Mouse (Mus musculus): ENCODE measurements around the gene Synpo2.

Gene Synpo2

DNA sequence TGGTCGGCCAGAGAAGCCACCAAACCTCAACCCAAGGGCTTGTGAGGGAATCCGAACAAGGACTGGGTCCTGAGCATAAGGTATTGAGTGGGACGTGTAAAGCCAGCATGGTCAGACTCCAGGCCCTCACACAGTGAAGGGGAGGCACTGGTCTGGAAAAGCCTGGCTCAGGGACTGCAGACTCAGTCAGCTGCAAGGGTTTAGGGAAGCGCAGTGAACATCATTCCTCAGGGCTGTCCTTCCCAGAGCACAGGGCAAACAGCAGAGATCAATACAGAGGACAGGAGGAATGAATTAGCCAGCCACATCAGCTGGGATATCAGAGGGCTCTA is 72.8 kb downstream of the Synpo2 start:
- DNase-seq = no peak

DNA sequence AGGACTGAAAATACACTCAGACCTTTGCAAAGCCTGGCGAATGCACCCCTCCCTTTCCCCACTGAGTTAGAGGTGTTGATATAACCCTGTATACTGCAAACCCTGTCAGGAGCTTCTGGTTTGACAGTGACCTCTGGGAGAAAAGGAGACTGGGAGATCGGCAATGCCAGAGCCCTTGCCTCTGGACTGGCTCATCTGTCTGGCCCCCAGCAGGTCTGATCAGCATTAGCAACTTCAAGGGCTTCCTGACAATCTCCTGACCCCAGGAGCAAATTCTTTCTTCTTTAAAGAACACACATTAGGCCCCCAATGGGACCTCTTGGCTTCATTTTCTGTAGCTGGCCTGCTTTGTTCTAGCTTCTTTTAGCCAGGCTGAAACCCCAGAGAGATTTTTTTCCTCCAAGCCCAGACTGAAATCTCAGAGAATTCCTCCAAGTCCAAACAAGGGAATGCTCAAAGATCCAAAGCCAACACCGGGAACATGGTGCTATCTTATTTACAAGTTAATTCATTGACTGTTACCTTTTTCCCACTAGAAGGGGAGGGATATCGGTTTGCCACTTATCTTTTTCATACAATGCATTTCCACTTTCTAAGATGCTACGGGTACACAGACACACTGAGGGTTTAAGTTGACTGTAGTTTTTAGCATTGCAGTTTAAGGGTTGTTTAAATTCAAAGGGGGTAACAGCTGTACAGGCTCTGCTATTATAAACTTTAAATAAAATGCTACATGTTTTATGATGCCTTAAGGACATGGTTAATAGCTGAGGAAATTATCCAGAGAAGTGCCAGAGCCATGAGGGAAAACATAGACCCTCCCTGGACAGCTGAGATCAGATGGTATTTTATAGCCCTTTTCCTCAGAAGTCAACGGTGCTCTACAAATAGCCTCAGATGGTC is 73.4 kb downstream of the Synpo2 start:
- DNase-seq = no peak

GRCm38 (mm10) chr3:123160792-123161191 is 75.2 kb downstream of the Synpo2 start:
- DNase-seq = peak in 1 of 2 experiments; percentile 36

- peak; percentile 49 to 65 for DNase-seq
These were observed 76.7 kb downstream of the Synpo2 start for GRCm38 (mm10) chr3:123159139-123159824.

DNA sequence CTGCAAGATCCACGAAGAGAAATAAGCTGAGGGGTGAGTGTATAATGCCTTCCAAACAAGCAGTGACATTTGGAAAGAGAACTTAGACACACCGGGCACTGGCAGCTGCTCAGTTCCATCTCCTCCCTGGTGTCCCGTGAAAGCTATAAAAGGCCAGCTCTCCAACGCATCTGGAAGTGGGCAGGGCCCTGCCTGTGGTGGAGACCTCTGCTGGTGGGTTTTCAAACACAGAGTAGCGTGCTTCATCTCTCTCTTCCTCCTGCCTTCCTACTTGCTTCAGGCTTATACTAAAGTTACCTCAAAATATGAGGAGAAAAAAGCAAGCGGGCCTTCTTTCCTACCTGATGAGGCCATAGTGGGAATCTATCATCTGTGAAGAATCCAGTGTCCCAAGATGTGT is 77.4 kb downstream of the Synpo2 start:
- DNase-seq = peak in 1 of 2 experiments; percentile 28

DNA sequence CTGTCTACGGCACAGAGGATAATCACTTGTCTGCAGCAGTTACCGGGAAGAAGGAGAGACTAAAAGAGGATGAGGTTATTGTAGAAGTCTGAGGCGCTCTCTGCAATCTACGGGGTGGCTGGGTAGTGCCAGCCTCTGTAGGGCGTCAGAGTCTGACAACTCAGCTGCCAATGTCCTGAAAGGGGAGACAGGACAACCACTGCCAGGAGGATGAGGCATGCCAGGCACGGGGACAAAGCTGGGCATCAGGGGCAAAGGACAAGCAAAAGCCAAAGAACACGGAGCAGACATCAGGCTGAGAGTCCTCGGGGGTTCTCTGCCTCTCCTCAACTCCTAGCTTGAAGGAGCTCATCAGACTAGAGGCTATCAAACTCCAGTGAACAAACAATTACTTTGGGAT is 82.6 kb downstream of the Synpo2 start:
- no peak for DNase-seq

DNA sequence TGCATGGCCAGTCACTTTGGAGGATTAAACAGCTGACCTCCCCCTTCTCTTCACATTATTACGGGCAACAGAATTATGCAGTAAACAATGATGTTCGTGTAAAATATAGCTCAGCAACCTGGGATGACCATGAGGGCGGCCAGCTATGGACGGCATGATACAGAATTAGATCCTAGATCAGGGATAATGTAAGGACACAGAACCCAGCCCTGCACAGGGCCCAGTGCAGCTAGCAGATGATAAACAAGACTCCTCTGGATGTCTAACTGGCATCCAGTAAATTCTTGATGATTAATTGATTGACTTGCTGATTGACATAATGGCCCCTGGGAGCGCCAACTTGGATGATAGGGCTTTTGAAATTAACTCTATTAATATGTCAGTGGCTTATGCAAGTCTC is 83.0 kb downstream of the Synpo2 start:
- no peak for DNase-seq

DNA sequence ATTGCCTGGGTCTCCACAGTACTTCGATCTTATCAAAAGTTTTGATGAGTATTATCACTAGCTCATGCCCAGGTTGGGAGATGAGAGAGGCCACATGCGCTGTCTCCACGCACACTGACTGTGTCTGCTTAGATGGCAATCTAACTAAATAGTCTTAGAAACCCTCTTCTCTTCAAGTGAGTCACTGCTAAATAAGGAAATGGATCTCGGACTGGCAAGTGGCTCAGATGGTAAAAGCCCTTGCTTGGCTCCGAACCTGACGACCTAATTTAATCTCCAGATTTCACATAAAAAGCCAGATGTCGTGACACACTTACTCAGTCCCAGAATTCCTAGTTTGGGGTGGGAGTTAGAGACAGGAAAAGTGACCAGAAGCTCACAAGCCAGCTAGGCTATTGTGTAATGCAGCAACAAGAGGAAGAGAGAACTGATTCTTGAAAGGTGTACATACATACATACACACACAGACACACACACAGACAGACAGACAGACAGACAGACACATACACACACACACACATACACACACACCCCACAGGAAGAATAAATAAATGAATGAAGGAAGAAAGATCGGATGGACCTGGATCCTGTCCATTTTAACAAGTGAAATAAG is 85.3 kb downstream of the Synpo2 start:
- no peak for DNase-seq

- no peak for DNase-seq
These were observed 86.4 kb downstream of the Synpo2 start for GRCm38 (mm10) chr3:123149380-123150162.

GRCm38 (mm10) chr3:123148641-123149040 is 87.3 kb downstream of the Synpo2 start:
- no peak for DNase-seq

DNA sequence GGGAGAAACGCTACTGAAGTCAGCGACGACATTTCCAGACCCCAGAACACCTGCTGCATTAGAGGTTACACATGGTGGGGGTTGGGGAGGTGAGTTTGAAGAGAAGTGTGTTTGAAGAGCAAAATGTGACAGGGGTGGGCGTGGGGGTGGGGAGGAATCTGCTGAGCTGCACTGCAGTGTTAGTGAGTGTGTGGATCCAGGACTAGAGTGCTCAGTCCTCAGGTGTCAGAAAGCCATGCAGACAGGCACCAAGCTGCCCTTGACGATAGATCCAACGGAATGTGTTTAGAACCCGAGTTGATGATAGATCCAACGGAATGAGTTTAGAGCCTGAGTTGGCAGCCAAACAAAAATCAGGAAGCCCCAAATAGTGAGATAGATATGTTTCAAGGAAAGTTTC is 89.4 kb downstream of the Synpo2 start:
- no peak for DNase-seq

DNA sequence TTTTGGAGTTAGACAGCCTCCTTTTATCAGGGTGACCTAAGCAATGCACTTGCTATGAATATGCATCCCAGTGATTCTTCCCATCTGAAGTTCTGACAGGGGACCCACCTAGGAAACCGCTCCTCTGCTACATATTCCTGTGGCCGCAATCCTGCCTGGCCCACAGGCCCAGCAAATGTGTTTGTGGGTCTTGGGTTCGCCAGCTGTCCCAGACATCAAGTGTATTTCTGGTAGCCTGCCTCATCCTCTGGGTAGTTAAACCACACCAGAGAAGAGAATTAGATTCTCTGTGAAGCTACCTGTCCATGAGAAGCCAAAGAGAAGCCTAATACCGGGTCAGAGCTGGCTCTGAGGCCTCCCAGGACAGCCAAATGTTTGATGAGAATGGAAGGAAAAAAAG is 90.0 kb downstream of the Synpo2 start:
- no peak for DNase-seq

- DNase-seq = no peak
These were observed 92.5 kb downstream of the Synpo2 start for GRCm38 (mm10) chr3:123143412-123143811.

DNA sequence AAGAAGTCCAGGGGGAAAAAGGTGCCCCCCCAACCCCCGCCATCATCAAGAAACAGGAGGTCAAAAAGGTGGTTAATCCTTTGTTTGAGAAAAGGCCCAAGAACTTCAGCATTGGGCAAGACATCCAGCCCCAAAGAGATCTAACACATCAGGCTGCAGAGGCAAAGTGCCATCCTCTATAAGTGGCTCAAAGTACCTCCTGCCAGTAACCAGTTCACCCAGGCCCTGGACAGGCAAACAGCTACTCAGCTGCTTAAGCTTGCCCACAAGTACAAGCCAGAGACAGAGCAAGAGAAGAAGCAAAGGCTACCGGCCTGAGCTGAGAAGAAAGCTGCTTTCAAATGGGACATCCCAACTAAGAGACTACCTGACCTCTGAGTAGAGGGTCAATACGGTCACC is 93.7 kb downstream of the Synpo2 start:
- DNase-seq = no peak

DNA sequence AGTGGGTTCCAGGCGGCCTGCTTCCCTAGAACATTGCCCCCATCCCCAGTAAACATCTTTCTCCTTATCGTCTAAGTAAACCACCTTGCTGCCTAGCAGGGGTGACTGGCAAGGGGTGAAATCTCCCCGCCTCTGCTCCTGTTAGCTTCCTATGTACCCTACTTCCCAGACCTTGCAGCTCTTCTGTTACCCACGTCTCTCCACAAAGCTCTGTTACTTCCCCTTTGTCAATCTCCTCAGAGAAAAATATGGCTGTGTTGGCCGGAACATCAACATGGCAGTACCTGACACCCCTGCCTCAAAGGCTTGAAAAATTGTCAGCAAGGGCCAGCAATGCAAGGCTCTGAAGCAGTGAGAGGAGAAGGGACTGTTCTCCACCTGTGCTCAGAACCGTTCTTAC is 94.9 kb downstream of the Synpo2 start:
- DNase-seq = no peak

- no peak for DNase-seq
These were observed 95.8 kb downstream of the Synpo2 start for GRCm38 (mm10) chr3:123140134-123140533.

DNA sequence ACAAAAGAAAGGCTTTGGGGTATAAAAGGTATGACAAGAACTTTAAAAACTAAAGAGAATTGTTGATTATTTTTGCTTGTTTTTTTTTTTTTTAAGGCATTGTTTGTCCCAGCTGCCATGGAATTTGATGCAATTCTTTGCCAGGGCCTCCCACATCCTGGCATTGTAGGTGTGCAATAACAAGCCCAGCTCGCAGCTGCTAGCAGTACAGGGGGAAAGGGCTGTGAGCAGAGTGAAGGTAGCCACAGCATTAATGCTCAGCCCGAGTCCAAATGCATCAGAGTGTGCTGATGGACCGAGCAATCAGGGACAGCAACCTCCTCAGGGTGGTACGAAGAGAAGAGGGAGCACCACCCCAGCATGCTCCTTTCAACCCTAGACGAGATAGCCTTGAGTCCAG is 96.3 kb downstream of the Synpo2 start:
- no peak for DNase-seq

GRCm38 (mm10) chr3:123138274-123139003 is 97.5 kb downstream of the Synpo2 start:
- DNase-seq = peak; percentile 79 to 85

- DNase-seq = no peak
These were observed 103.8 kb downstream of the Synpo2 start for GRCm38 (mm10) chr3:123132101-123132500.

DNA sequence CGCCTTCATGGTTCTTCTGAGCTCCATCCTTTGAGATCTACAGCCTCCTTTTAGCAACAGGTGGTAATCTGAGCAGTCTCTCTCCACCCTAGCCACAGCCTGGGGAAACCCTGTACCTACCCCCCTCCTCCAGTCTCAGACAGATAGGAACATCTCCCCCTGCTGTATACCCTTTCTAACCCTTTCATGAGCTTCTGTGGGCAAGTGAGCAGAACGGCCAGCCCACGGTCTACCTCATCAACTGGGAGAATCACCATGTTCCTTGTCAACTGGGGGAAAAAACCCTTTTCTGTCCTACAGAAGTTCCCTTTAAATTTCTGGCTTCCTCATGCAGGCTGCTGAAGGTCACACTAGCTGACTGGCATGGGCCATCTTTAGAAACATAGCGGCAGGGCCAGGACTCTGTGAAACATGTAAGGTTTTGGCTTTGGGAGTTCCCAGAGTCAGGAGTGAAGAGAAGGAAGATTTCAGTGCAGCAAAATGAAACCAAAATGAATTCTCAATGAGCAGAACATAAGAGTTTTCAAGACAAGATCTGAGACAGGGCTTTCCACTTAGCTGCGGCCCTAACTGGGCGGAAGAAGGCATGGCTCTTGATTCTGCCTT is 104.7 kb downstream of the Synpo2 start:
- no peak for DNase-seq

DNA sequence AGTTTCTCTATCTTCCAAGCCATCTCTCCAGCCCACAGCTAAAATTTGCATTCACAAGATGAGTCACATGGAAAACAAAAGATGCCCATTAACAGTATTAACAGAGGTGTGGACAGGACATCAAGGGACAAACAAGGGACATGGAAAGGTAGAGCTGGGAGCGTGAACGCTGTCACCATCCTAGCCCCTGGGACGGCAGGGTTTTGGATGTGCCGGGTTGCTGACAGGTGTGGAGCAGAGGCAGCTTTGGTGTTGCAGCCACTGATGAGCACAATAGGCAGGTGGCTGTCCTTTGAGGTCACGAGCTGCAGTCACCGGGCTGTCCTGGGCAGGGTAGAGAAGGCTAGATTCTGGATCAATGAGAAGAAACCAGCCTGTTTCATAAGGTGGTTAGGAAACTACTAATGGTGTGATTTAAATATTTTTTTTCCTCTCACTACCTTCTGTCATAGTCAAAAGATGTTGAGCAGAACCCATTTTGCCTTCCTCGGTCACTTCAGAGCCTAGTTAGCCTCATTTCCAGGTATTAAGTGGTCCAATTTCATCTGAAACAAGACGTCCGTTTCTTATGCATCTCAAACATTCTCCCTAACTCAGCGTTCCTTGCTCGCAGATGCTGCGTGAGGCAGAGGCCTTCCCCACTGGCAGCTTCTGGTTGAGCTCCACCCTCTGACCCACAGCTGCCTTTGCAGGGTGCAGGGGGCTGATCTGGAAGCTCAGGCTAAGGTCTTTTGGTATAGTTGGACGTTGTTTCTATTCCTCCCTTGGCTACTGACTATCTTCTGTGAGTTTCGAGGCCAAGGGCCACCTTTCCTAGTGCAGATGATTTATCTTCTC is 105.4 kb downstream of the Synpo2 start:
- no peak for DNase-seq

Measured in kidney, adult 8-10 months (tissue).